Mouse (Mus musculus): ENCODE measurements at regions not wholly inside any gene's neighbourhood (a gene's known extent, or its start where the extent isn't known, plus 50 kb on each side); places are given as distances from the start of the nearest gene placed in this dataset.
A peak's percentile ranks its signal among the peaks of the same experiment; 100 is the strongest.

GRCm38 (mm10) chr6:108973701-108974100, 145.3 kb downstream of the Edem1 start:
- Histone ChIP-seq H3K27me3 (replicated peaks) (no peaks in the 10 kb centered on the region), H3K4me2 (no peak overlapping the region), H3K9ac (no peak overlapping the region), H3K9me3 (no peaks in the 10 kb centered on the region), H3K27ac (no peak overlapping the region), H3K4me1 (no peaks in the 10 kb centered on the region), H3K4me3 (no peak overlapping the region), H3K36me3 (replicated peaks) (no peaks in the 10 kb centered on the region)
- WGBS, result 92% methylated on average over 2 of the region's 2 CpGs
- ATAC-seq (replicated peaks), result no peak

- 91% methylated on average over 4 of the region's 4 CpGs for WGBS
- Histone ChIP-seq H3K4me1 (peaks cover 4% of the 10 kb centered on the region; the same call in 1 of the 2 replicates), H3K27ac (no peak overlapping the region), H3K4me2 (no peak overlapping the region), H3K27me3 (replicated peaks) (no peaks in the 10 kb centered on the region), H3K9ac (no peak overlapping the region), H3K9me3 (no peaks in the 10 kb centered on the region), H3K36me3 (replicated peaks) (no peaks in the 10 kb centered on the region), H3K4me3 (no peak overlapping the region)
- no peak for ATAC-seq (replicated peaks)
Observed at GRCm38 (mm10) chr6:108989506-108989905, 161.1 kb downstream of the Edem1 start.

- Histone ChIP-seq H3K4me3 (no peak overlapping the region), H3K9me3 (no peaks in the 10 kb centered on the region), H3K9ac (no peak overlapping the region), H3K36me3 (replicated peaks) (no peaks in the 10 kb centered on the region), H3K27me3 (replicated peaks) (no peaks in the 10 kb centered on the region), H3K4me1 (peaks cover 4% of the 10 kb centered on the region; the same call in 1 of the 2 replicates), H3K4me2 (no peak overlapping the region), H3K27ac (0 out of 2 replicates have a peak overlapping the region, but pooled peaks have one; percentile 34)
- WGBS, result 42% methylated on average over 3 of the region's 3 CpGs
- ATAC-seq (replicated peaks), result peak; percentile 66; the same call in 1 of the 2 replicates
Observed at GRCm38 (mm10) chr6:108993743-108994142, 165.3 kb downstream of the Edem1 start.

GRCm38 (mm10) chr6:109004443-109004842, 176.0 kb downstream of the Edem1 start:
- no peak overlapping the region for H3K4me3 ChIP-seq
- H3K4me1 ChIP-seq, result no peaks in the 10 kb centered on the region; the same call in 1 of the 2 replicates
- no peak overlapping the region for H3K9ac ChIP-seq
- peak; percentile 87 for ATAC-seq (replicated peaks)
- no peak overlapping the region for H3K4me2 ChIP-seq
- H3K9me3 ChIP-seq, result no peaks in the 10 kb centered on the region
- 42% methylated on average over 2 of the region's 2 CpGs for WGBS
- no peaks in the 10 kb centered on the region for H3K27me3 ChIP-seq (replicated peaks)
- no peaks in the 10 kb centered on the region for H3K36me3 ChIP-seq (replicated peaks)
- H3K27ac ChIP-seq, result peak overlapping the region; percentile 51; the same call in 1 of the 2 replicates

GRCm38 (mm10) chr6:109009364-109009763, 180.9 kb downstream of the Edem1 start:
- Histone ChIP-seq H3K4me1 (0 out of 2 replicates have a peak, but pooled peaks cover 6% of the 10 kb centered on the region), H3K36me3 (replicated peaks) (no peaks in the 10 kb centered on the region), H3K27me3 (replicated peaks) (no peaks in the 10 kb centered on the region), H3K27ac (no peak overlapping the region), H3K4me3 (no peak overlapping the region), H3K9me3 (no peaks in the 10 kb centered on the region), H3K4me2 (no peak overlapping the region), H3K9ac (no peak overlapping the region)
- ATAC-seq (replicated peaks), result no peak
- 67% methylated on average over 3 of the region's 3 CpGs for WGBS

- H3K4me1 ChIP-seq, result 0 out of 2 replicates have a peak, but pooled peaks cover 6% of the 10 kb centered on the region
- ATAC-seq (replicated peaks), result peak; percentile 65; the same call in 1 of the 2 replicates
- no peak overlapping the region for H3K27ac ChIP-seq
- H3K4me3 ChIP-seq, result no peak overlapping the region
- 28% methylated on average over 4 of the region's 4 CpGs for WGBS
- no peaks in the 10 kb centered on the region for H3K9me3 ChIP-seq
- no peaks in the 10 kb centered on the region for H3K36me3 ChIP-seq (replicated peaks)
- H3K27me3 ChIP-seq (replicated peaks), result no peaks in the 10 kb centered on the region
- H3K4me2 ChIP-seq, result no peak overlapping the region
- H3K9ac ChIP-seq, result no peak overlapping the region
Observed at GRCm38 (mm10) chr6:109009793-109010192, 181.4 kb downstream of the Edem1 start.

- Histone ChIP-seq H3K9ac (no peak overlapping the region), H3K4me3 (no peak overlapping the region), H3K9me3 (no peaks in the 10 kb centered on the region), H3K4me2 (no peak overlapping the region), H3K36me3 (replicated peaks) (no peaks in the 10 kb centered on the region), H3K27me3 (replicated peaks) (no peaks in the 10 kb centered on the region), H3K27ac (no peak overlapping the region), H3K4me1 (no peaks in the 10 kb centered on the region)
- no peak for ATAC-seq (replicated peaks)
- WGBS, result 95% methylated on average over 2 of the region's 2 CpGs
Observed at GRCm38 (mm10) chr6:109019731-109020130, 191.3 kb downstream of the Edem1 start.

All from midbrain, embryonic 15.5 days (tissue).